Mouse (Mus musculus) testis, postnatal 14 days (tissue): Measurements from ENCODE around the gene Slc39a5.
A peak's percentile ranks its signal among the peaks of the same experiment; 100 is the strongest.

ENCODE experiments used
- DNase-seq: peaks from one replicate; pipeline ENCODE4 v3.0.0; 2021; ENCODE audit warnings: low spot score

Slc39a5 gene

DNA sequence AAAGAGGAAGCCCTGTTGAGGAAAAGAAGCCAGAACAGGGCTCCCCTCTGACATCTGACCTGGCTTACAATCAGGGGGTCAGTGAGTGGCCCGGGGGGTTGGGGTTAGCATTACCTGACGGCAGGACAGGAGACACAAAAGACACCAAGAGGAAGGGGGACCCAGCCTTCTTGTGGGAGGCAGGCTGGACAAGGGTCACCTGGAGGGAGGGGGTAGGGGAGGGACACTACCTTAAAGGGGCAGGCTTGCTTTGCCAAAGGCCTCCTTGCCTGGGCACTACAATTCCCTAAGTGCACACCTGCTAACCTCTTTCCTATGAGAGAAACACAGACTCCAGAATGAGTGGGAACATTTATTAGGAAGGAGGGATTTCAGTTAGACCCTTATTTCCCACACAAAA, at the start of gene Slc39a5:
Slc39a5 (minus strand) TSS at position 174 of the 400 bp plus-strand sequence.
- DNase-seq: no peak

DNA sequence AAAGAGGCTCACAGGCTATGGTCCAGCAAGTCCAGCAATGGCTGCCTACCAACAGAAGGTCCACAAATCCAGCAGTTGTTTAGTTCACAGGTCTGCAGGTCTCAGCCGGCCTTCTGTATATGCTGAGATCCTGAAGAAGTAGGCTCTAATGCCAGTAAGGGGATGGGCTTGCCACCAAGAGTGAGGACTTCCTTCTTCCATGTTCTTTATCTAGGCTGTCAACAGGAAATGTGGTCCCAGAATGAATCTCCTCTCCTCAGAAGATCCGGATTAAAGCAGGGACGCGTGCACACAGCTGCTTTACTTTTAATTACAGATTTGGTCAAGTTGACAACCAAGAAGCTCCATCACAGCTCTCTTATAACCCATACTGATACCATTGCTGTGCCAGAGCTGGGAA, 44.4 kb upstream of the Slc39a5 start:
- DNase-seq: no peak

GRCm38 (mm10) chr10:128444354-128444753, 43.3 kb upstream of the Slc39a5 start:
- DNase-seq: no peak

DNA sequence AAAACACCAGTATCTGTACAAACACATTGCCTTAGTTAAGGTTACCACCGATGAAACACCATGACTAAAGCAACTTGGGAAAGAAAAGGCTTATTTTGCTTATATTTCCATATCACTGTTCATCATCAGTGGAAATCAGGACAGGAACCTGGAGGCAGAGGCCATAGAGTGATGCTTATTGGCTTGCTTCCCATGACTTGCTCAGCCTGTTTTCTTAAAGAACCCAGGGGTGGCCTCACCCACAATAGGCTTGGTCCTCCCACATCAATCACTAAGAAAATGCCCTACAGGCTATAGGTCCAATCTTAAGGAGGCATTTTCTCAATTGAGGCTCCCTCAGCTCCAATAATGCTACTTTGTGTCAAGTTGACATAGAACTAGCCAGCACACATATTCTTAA, 41.7 kb upstream of the Slc39a5 start:
- no peak for DNase-seq

GRCm38 (mm10) chr10:128441324-128442119, 40.5 kb upstream of the Slc39a5 start:
- no peak for DNase-seq

DNA sequence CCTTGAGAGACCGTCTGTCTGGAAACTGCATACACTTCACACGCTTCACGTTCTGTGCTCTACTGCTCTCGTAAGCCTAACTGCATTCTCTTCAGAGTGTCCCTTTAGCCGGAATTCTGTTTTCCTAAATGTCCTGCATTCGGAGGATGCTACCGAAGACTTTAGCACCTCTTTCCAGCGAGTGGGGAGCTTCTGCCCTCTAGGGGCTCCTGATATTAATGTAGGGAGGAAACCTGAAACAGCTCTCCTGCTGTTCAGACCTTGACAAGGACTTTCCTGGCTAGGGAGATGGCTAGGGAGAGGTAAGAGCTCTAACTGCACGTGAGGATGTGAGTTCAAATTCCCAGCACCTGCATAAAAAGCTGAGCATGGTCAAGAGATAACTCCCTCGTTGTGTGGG, 39.4 kb upstream of the Slc39a5 start:
- DNase-seq: no peak

DNA sequence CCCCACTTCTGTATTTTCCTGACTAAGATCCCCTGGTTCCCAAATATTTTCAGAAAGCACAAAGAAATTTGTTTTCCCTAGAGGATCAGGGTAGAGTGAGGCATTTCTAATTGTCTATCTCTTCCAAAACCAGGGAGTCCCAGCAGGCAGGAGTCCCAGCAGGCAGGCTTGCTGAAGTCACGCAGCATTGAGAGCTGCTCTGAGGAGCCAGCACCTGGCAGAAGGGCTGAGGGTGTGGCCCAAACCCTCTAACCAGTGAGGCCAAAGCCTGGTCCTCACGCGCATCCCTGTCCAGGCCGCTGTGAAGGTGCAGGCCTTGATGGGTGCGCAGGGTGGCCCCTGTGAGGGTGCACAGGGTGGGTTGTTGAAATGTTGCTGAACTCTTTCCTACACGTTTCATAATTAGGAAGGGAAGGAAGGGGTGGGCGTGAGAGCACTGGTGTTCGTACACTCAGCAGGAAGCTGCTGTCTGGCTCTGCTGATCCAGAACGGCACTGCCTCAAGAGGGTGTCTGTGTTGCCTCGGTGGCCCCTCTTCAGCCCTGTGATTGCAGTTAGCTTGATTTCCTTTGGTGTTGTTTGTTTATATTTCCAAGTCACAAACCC, 37.7 kb upstream of the Slc39a5 start:
- DNase-seq: no peak

DNA sequence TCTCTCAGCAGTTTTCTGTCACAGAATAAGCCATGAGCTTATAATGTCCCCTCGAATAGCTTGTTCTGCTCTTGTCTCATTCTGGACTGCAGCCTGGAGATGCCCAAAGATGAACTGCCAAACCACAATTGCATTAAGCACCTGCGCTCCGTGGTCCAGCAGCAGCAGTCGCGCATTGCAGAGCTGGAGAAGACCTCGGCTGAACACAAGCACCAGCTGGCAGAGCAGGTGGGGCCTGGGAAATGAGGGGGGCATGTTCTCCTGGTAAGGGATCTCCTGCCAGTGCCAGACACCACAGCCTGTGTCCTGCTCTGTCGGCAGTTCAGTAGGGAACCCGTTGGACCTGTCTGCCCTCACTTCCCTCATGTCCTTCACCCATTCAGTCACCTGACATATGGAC, 35.3 kb upstream of the Slc39a5 start:
- no peak for DNase-seq

- DNase-seq: no peak
Measured at GRCm38 (mm10) chr10:128435873-128436272, 34.8 kb upstream of the Slc39a5 start.

GRCm38 (mm10) chr10:128435186-128435823, 34.3 kb upstream of the Slc39a5 start:
- DNase-seq: peak; percentile 48

- DNase-seq: no peak
Measured at GRCm38 (mm10) chr10:128434681-128435080, 33.7 kb upstream of the Slc39a5 start.

DNA sequence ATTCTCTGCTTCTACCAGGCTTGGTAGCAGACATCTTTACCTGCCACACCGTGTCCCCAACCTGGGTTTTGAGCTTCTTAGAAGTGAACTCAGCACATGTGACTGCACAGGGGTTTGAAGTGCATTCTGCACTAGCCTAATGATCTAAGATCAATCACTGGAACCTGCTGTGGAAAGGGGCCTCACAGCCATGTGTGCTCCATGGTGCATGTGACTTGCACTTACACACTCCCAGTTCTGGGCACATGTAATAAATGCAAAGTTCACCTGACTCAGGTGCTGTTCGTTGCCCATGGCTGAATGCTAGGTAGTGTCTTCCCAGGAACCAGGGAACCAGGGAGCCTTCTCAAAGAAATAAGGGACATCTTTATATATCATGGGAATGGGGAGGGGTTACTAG, 32.4 kb upstream of the Slc39a5 start:
- DNase-seq: no peak

- DNase-seq: no peak
Measured at GRCm38 (mm10) chr10:128429454-128429853, 28.4 kb upstream of the Slc39a5 start.

DNA sequence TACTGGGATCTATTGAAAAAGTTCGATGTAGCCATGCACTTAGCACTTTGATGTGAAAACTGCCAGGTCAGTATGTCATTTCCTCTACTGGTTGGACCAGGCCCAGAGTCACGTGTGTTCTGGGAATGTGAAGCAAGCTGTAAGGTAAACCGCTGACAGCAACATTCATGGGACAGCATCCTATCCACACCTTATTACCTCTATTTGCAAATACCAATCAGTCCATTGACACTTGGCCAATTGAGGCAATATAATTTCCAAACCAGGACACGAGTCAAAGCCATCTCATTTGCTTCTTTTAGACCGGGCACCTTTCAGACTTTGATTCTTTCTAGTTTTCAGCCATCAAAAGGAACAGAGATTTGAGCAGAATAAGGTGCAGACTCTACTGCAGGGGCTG, 28.0 kb upstream of the Slc39a5 start:
- no peak for DNase-seq

DNA sequence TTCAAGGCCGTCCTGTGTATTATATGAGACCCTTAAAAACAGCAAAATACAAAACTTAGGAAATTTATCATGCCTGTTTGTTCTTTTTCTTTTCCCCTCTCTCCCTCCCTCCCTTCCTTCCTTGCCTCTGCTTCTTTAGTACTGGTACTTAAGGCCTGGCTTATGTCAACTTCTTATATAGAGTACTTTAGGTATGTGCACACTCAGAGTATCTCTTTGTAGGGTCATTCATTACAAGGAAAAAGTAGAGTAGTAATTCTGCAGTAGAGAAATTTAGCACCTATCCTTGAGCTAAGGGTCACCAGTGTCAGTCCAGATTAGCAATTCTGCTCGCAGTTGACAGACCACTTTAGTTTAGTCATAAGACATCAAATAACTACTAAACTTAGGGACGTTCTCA, 24.2 kb upstream of the Slc39a5 start:
- DNase-seq: no peak

- DNase-seq: no peak
Measured at GRCm38 (mm10) chr10:128424604-128425003, 23.6 kb upstream of the Slc39a5 start.

DNA sequence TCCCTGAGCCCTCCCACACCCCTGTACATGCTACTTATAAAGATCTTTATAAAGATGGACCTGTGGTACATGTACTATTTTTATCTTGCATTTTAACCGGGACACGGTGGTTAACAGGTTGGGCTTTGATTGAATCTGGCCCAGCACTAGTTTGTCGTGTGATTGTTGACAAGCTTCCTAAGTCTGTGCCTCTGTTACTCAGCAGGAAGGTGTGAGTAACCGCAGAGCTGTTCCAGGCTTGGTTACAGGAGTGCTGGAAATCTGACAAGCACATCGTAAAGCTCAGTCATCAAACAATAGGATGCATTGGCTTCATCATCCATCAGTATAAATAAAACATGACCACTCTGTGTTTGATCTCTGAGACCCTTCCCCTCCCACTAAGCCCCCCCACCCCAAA, 21.4 kb upstream of the Slc39a5 start:
- no peak for DNase-seq

DNA sequence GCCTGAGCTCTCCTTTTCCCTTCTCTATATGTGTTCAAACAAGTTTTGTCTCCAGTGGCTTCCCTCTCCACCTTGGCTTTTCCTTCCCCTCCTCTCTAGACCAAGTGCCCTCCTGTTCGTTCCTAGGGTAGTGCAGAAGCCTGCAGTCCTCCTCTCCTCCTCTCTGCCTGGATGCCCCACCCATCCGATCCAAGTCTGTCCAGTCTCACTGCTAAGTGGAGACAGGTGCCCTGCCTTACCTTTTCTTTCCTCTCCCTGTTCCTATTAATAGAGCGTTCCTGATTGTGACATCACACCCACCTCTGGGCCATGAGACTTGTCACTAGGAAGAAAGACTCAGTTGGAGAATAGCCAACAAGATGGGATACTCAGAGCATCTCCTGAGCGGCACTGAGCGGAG, 13.8 kb upstream of the Slc39a5 start:
- DNase-seq: no peak

DNA sequence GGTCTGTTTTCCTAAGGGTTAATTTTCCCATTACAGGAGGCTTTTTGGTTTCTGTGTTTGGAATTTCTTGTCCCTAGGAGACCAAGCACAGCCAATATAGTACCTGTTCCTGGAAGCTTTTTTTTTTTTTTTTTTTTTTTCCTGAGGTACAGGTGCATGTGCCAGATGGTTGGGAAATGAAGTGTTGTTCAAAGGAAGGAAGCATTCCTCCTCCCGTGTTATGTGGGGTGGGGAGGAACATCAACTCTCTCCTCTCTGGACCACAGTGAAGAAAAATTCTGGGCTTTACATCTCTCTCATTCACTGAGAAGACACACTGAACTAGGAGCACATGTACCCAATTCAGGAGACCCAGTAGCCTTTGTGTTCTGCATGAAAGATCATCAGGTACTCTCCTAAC, 12.0 kb upstream of the Slc39a5 start:
- DNase-seq: no peak

DNA sequence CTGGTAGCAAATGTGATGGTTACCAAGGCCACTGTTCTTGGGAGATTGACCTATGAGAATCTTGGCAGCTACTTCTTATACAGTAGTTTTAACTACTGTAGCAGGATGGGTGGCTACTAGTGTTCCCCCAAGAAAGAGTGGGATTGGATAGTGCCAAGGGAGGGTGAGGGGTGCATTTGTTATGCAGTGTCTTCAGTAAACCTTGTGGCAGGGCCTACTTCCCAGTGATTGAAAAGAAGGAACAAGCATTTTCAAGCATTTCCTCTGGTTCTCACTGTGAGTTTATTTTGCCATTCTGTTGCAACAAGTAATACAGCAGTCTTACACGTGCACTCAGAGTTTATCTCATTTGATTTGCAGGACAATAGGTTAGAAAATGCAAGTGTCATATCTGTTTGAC, 11.5 kb upstream of the Slc39a5 start:
- no peak for DNase-seq

DNA sequence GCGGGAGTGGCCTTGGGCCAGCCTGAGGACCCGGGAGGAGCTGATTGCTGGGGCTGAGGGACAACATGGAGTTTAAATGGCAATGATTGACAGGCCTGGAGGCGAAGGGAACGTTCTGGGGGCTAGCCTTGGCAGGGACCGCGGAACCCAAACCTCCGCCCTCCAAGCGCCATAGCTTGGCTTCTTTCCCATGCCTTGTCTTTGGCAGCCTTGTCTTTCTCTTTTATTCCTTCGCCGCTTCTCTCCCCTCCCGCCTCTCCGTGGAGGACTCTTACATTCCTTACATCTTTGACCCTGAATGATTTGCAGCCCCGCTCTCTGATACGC, 11.0 kb upstream of the Slc39a5 start:
- no peak for DNase-seq

GRCm38 (mm10) chr10:128411211-128412054, 10.4 kb upstream of the Slc39a5 start, which contains the start of the genes Nabp2 and Rnf41:
Gene Nabp2, minus strand, starts transcription at chr10:128411492.
Gene Rnf41, plus strand, starts transcription at chr10:128411657.
- DNase-seq: peak; percentile 98

DNA sequence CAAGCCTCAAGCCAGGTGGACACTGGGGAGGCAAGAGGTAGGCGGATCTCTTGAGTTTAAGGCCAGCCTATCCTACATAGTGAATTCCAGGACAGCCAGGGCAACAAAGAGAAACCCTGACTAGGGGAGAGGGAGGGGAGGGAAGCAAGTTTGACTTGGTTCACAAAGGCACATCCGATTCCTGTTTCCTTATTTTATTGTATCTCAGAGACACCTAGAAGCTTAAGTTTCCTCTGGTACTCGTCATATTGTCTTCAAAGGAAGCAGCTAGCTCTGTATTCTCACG, 9.5 kb upstream of the Slc39a5 start:
- no peak for DNase-seq
